Mouse (Mus musculus) limb, embryonic 14.5 days (tissue): ENCODE measurements at regions not wholly inside any gene's neighbourhood (a gene's known extent, or its start where the extent isn't known, plus 50 kb on each side); places are given as distances from the start of the nearest gene placed in this dataset.

Source experiments
- ATAC-seq: fragments of 200-750 bp; cut with Nextera tagmentation; 2 replicates; pipeline ENCODE4 v1.8.0; 2017; ENCODE audit warnings: low read depth, moderate number of reproducible peaks, moderate TSS enrichment; ENCODE audit not compliant: low FRiP score
- DNase-seq: peaks from one replicate; pipeline ENCODE4 v3.0.0-alpha.2; 2015; ENCODE audit warnings: low spot score
- H3K27ac ChIP-seq: fragments of 300-500 bp; sonication (generic); replicated peaks from 2 replicates; pipeline ENCODE4 v1.5.1; 2014; ENCODE audit warnings: low read depth, mild to moderate bottlenecking, low read length, moderate library complexity, mixed read lengths
- H3K27me3 ChIP-seq: fragments of 300-500 bp; sonication (generic); 2 replicates; pipeline ENCODE4 v1.6.1; 2014; ENCODE audit warnings: low read length, mixed read lengths; ENCODE audit not compliant: control insufficient read depth, insufficient read depth
- H3K36me3 ChIP-seq: fragments of 300-500 bp; sonication (generic); 2 replicates; pipeline ENCODE4 v1.6.1; 2014; ENCODE audit warnings: mild to moderate bottlenecking, low read length, moderate library complexity, mixed read lengths; ENCODE audit not compliant: control insufficient read depth, insufficient read depth
- H3K4me1 ChIP-seq: fragments of 300-500 bp; sonication (generic); 2 replicates; pipeline ENCODE4 v1.6.1; 2014; ENCODE audit warnings: antibody characterized with exemption, low read length, mixed read lengths; ENCODE audit not compliant: control insufficient read depth, insufficient read depth
- H3K4me2 ChIP-seq: fragments of 300-500 bp; sonication (generic); replicated peaks from 2 replicates; pipeline ENCODE4 v1.6.1; 2014; ENCODE audit warnings: low read depth, mild to moderate bottlenecking, low read length, moderate library complexity; ENCODE audit not compliant: severe bottlenecking
- H3K4me3 ChIP-seq: fragments of 300-500 bp; sonication (generic); replicated peaks from 2 replicates; pipeline ENCODE4 v1.5.1; 2014; ENCODE audit warnings: low read length
- H3K9ac ChIP-seq: fragments of 300-500 bp; sonication (generic); 2 replicates; pipeline ENCODE4 v1.6.1; 2014; ENCODE audit warnings: mild to moderate bottlenecking, low read depth, low read length, moderate library complexity; ENCODE audit not compliant: severe bottlenecking
- H3K9me3 ChIP-seq: fragments of 300-500 bp; sonication (generic); 2 replicates; pipeline ENCODE4 v1.6.1; 2016; ENCODE audit warnings: low read length; ENCODE audit not compliant: control insufficient read depth
- POLR2A ChIP-seq: fragments of 200-500 bp; IDR thresholded peaks from 2 replicates; pipeline ENCODE4 v1.8.0; 2012; ENCODE audit warnings: inconsistent platforms, mild to moderate bottlenecking, moderate library complexity, borderline replicate concordance; ENCODE audit not compliant: insufficient read depth, insufficient read length; ENCODE audit errors: extremely low read depth
- WGBS: fragments of 180-500 bp; shearing (Covaris S2); extraction: QIAGEN DNeasy Blood & Tissue Kit; methylation state at CpG from one replicate; pipeline ENCODE4 v1.1.7; 2014; 5-methylcytosine and 5-hydroxymethylcytosine counted together

- no peak for TF ChIP-seq POLR2A
- no peak overlapping the region for H3K9ac ChIP-seq
- no peak overlapping the region for H3K4me2 ChIP-seq
- H3K4me3 ChIP-seq: no peak overlapping the region
- DNase-seq (peak; percentile 58), ATAC-seq (no peak)
- H3K9me3 ChIP-seq: no peaks in the 10 kb centered on the region
- H3K4me1 ChIP-seq: no peaks in the 10 kb centered on the region
- H3K27me3 ChIP-seq: no peaks in the 10 kb centered on the region
- H3K36me3 ChIP-seq: no peaks in the 10 kb centered on the region
- H3K27ac ChIP-seq: no peak overlapping the region
- 50% methylated on average over 6 of the region's 6 CpGs for WGBS
Observed at GRCm38 (mm10) chrX:158924490-158925398, 285.4 kb upstream of the Rps6ka3 start.

- Histone ChIP-seq H3K27ac (no peak overlapping the region), H3K27me3 (no peaks in the 10 kb centered on the region), H3K4me1 (no peaks in the 10 kb centered on the region), H3K36me3 (no peaks in the 10 kb centered on the region), H3K9me3 (no peaks in the 10 kb centered on the region), H3K4me3 (no peak overlapping the region), H3K9ac (no peak overlapping the region), H3K4me2 (no peak overlapping the region)
- no peak for TF ChIP-seq POLR2A
- 65% methylated on average over 1 of the region's 1 CpGs for WGBS
- ATAC-seq (no peak), DNase-seq (no peak)
Observed at GRCm38 (mm10) chrX:158931864-158932263, 278.2 kb upstream of the Rps6ka3 start.

GRCm38 (mm10) chrX:158947191-158947590, 262.9 kb upstream of the Rps6ka3 start:
- no peaks in the 10 kb centered on the region for H3K9me3 ChIP-seq
- H3K27ac ChIP-seq: no peak overlapping the region
- H3K4me3 ChIP-seq: no peak overlapping the region
- H3K36me3 ChIP-seq: no peaks in the 10 kb centered on the region
- DNase-seq (no peak), ATAC-seq (no peak)
- TF ChIP-seq POLR2A: no peak
- WGBS: 78% methylated on average over 4 of the region's 4 CpGs
- no peaks in the 10 kb centered on the region for H3K4me1 ChIP-seq
- no peak overlapping the region for H3K9ac ChIP-seq
- no peak overlapping the region for H3K4me2 ChIP-seq
- H3K27me3 ChIP-seq: no peaks in the 10 kb centered on the region

GRCm38 (mm10) chrX:158971726-158972125, 238.4 kb upstream of the Rps6ka3 start:
- no peak for DNase-seq
- H3K27ac ChIP-seq: no peak overlapping the region
- H3K9ac ChIP-seq: no peak overlapping the region
- no peaks in the 10 kb centered on the region for H3K4me1 ChIP-seq
- H3K9me3 ChIP-seq: no peaks in the 10 kb centered on the region
- no peaks in the 10 kb centered on the region for H3K27me3 ChIP-seq
- no peak overlapping the region for H3K4me2 ChIP-seq
- ATAC-seq: no peak
- 67% methylated on average over 5 of the region's 5 CpGs for WGBS
- no peaks in the 10 kb centered on the region for H3K36me3 ChIP-seq
- TF ChIP-seq POLR2A: no peak
- no peak overlapping the region for H3K4me3 ChIP-seq

- Histone ChIP-seq H3K36me3 (no peaks in the 10 kb centered on the region), H3K27me3 (no peaks in the 10 kb centered on the region), H3K4me3 (no peak overlapping the region), H3K9me3 (no peaks in the 10 kb centered on the region), H3K27ac (no peak overlapping the region), H3K4me1 (no peaks in the 10 kb centered on the region), H3K9ac (no peak overlapping the region), H3K4me2 (no peak overlapping the region)
- no peak for TF ChIP-seq POLR2A
- DNase-seq (no peak), ATAC-seq (no peak)
- WGBS: 48% methylated on average over 4 of the region's 5 CpGs
Observed at GRCm38 (mm10) chrX:158976648-158977047, 233.5 kb upstream of the Rps6ka3 start.

GRCm38 (mm10) chrX:158984721-158985120, 225.4 kb upstream of the Rps6ka3 start:
- no peaks in the 10 kb centered on the region for H3K9me3 ChIP-seq
- ATAC-seq: no peak
- no peak overlapping the region for H3K4me2 ChIP-seq
- H3K4me1 ChIP-seq: no peaks in the 10 kb centered on the region
- TF ChIP-seq POLR2A: no peak
- H3K4me3 ChIP-seq: no peak overlapping the region
- no peaks in the 10 kb centered on the region for H3K27me3 ChIP-seq
- no peak overlapping the region for H3K9ac ChIP-seq
- no peak for DNase-seq
- H3K27ac ChIP-seq: no peak overlapping the region
- WGBS: 97% methylated on average over 2 of the region's 2 CpGs
- no peaks in the 10 kb centered on the region for H3K36me3 ChIP-seq
